Comparison of ENCODE assay signal across 8 mouse cellular contexts in the genomic region with DNA sequence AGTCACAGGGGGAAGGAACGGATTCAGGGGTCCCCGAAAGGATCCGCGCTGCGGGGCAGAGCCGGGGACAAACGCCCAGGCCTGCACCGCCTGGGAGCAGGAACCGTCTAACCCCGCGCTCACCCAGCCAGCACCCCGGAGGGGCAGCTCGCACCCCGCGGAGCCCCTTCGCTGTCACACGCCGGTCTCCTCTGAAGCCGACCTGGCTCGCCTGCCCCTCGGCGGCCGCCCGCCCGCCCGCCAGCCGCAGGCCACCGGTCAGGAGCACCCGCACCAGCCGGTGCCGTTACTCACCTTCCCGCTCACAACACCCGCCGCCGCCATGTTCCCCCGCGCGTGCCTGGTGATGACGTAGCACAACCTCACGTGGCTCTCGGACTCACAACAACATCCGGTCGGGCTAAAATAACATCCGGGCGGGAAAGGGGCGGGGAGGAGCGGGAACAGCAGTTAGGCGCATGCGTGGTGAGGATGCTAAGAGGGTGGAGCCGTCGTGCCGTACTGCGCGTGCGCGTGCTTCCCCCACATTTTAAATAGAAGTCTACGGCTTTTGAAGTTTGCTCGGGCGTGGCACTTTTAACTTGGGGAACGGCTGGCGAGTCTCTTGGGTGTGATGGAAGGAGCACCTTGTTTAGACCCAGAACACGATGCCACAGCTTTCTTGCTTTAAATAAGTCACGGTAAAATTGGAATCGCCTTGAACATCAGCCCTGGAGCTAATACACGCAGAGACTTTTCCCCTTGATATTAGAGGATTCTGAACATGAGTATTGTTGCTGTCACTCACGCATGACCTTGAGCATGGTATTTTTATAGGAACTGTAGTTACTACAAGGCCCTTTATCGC. TPM values are rescaled to one million over a fixed set of nuclear protein-coding genes. Genes with fewer than 3 reads are reported as not detected.
DNase-seq lines count a peak whose midpoint lies in the region; ATAC-seq and TF ChIP-seq lines count a peak whose summit lies in the region.

A gene (minus strand): TSS at position 380 of the 847 bp plus-strand sequence.

- H3K27me3 ChIP-seq in CH12.LX (replicated peaks), result no peaks in the 10 kb centered on the region
- H3K27me3 ChIP-seq in forebrain, embryonic 11.5 days (ENCODE audit: control insufficient read depth, insufficient read depth, low read length), result no peaks in the 10 kb centered on the region
- H3K27me3 ChIP-seq in heart, embryonic 16.5 days (ENCODE audit: control insufficient read depth, insufficient read depth, low read length), result no peaks in the 10 kb centered on the region
- no peaks in the 10 kb centered on the region for H3K27me3 ChIP-seq in liver, embryonic 15.5 days
- H3K27me3 ChIP-seq in neural tube, embryonic 12.5 days (replicated peaks), result no peaks in the 10 kb centered on the region

- dilution Hi-C loops in CH12.LX (cut with MboI; ENCODE audit: extremely low pct_ligation_motif_present, extremely low pct_unique_long_range_greater_than_20kb, low sequenced_read_pairs), result no loop called here

- in situ Hi-C loops in CH12.LX (cut with MboI; ENCODE audit: low pct_ligation_motif_present, low pct_unique_long_range_greater_than_20kb, low sequenced_read_pairs), result no loop called here

- peak; percentile 99 for DNase-seq in CH12.LX (ENCODE audit: extremely low read depth)
- peak; percentile 98 for DNase-seq in c-Kit-positive CD71-positive TER-119-negative erythroid progenitor cells, embryonic 14.5 days (ENCODE audit: low read depth)
- DNase-seq in forebrain, embryonic 11.5 days (ENCODE audit: low spot score), result peak; percentile 99
- DNase-seq in kidney, postnatal 36 days, result peak; percentile 99
- peak; percentile 97 for DNase-seq in telencephalon, adult 2 months (ENCODE audit: low read depth, low spot score)

- no peak for TF ChIP-seq RAD21 in CH12.LX (IDR thresholded peaks at IDR 0.05; ENCODE audit: low read depth, low read length)

- peaks cover 0 to 43% of the 10 kb centered on the region in 2 experiments; a peak in 2 of 4 replicates for H3K4me1 ChIP-seq in CH12.LX (ENCODE audit: control insufficient read depth in 1 of 2, insufficient read depth in 2 of 2)
- peaks cover 3% of the 10 kb centered on the region; the same call in 1 of the 2 replicates for H3K4me1 ChIP-seq in forebrain, embryonic 11.5 days (replicated peaks; ENCODE audit: control insufficient read depth, insufficient read depth, low read length)
- H3K4me1 ChIP-seq in heart, embryonic 16.5 days (ENCODE audit: control insufficient read depth, insufficient read depth, low read length), result peaks cover 16% of the 10 kb centered on the region
- H3K4me1 ChIP-seq in liver, embryonic 15.5 days (replicated peaks), result peaks cover 50% of the 10 kb centered on the region
- H3K4me1 ChIP-seq in neural tube, embryonic 12.5 days, result peaks cover 11% of the 10 kb centered on the region

- no peaks in the 10 kb centered on the region for H3K9me3 ChIP-seq in CH12.LX (replicated peaks; ENCODE audit: low read length)
- H3K9me3 ChIP-seq in forebrain, embryonic 11.5 days (ENCODE audit: control insufficient read depth, low read length), result no peaks in the 10 kb centered on the region
- H3K9me3 ChIP-seq in heart, embryonic 16.5 days (replicated peaks; ENCODE audit: control insufficient read depth, low read length), result no peaks in the 10 kb centered on the region
- H3K9me3 ChIP-seq in liver, embryonic 15.5 days (replicated peaks), result no peaks in the 10 kb centered on the region
- H3K9me3 ChIP-seq in neural tube, embryonic 12.5 days, result no peaks in the 10 kb centered on the region

- TF ChIP-seq POLR2A in CH12.LX (IDR thresholded peaks at IDR 0.05; ENCODE audit: low read depth, low read length), result peak; percentile 77

- peak within 1 kb of the TSS; percentile 86 for H3K9ac ChIP-seq in CH12.LX (ENCODE audit: insufficient read depth, low read depth)
- peak within 1 kb of the TSS; percentile 76 for H3K9ac ChIP-seq in forebrain, embryonic 11.5 days (ENCODE audit: low read length)
- H3K9ac ChIP-seq in heart, embryonic 16.5 days (ENCODE audit: low read length), result peak within 1 kb of the TSS; percentile 84
- peak within 1 kb of the TSS; percentile 85 for H3K9ac ChIP-seq in liver, embryonic 15.5 days
- peak within 1 kb of the TSS; percentile 81 for H3K9ac ChIP-seq in neural tube, embryonic 12.5 days

- TF ChIP-seq EP300 in CH12.LX (IDR thresholded peaks at IDR 0.05; ENCODE audit: low read length), result no peak

- peaks cover 38% of the 10 kb centered on the region for H3K79me2 ChIP-seq in CH12.LX (replicated peaks; ENCODE audit: control insufficient read depth, extremely low read depth, insufficient read depth, poor library complexity, severe bottlenecking)

- under 1% methylated on average over 67 of the region's 67 CpGs for WGBS in forebrain, embryonic 11.5 days
- WGBS in heart, embryonic 16.5 days, result under 1% methylated on average over 67 of the region's 67 CpGs
- under 1% methylated on average over 67 of the region's 67 CpGs for WGBS in liver, embryonic 15.5 days (ENCODE audit: insufficient replicate concordance)
- WGBS in neural tube, embryonic 12.5 days, result under 1% methylated on average over 67 of the region's 67 CpGs

- peak within 1 kb of the TSS; percentile 92 to 99 (median 94) for H3K4me3 ChIP-seq in CH12.LX (replicated peaks in 1 of 3; ENCODE audit: low read depth in 2 of 3, low read length in 2 of 3, poor library complexity in 1 of 3)
- peak within 1 kb of the TSS; percentile 88 for H3K4me3 ChIP-seq in forebrain, embryonic 11.5 days (ENCODE audit: low read depth, low read length)
- peak within 1 kb of the TSS; percentile 75 for H3K4me3 ChIP-seq in heart, embryonic 16.5 days (ENCODE audit: low read length)
- peak within 1 kb of the TSS; percentile 87 for H3K4me3 ChIP-seq in liver, embryonic 15.5 days (replicated peaks)
- H3K4me3 ChIP-seq in neural tube, embryonic 12.5 days, result peak within 1 kb of the TSS; percentile 92

- H3K36me3 ChIP-seq in CH12.LX (replicated peaks in 1 of 2; ENCODE audit: control insufficient read depth in 1 of 2, insufficient read depth in 1 of 2, low read length in 1 of 2), result peaks cover 0 to 7% of the 10 kb centered on the region in 2 experiments
- H3K36me3 ChIP-seq in forebrain, embryonic 11.5 days (ENCODE audit: control insufficient read depth, insufficient read depth, low read length), result no peaks in the 10 kb centered on the region
- no peaks in the 10 kb centered on the region for H3K36me3 ChIP-seq in heart, embryonic 16.5 days (ENCODE audit: control insufficient read depth, insufficient read depth)
- H3K36me3 ChIP-seq in liver, embryonic 15.5 days (replicated peaks), result no peaks in the 10 kb centered on the region
- H3K36me3 ChIP-seq in neural tube, embryonic 12.5 days, result no peaks in the 10 kb centered on the region

- H3K4me2 ChIP-seq in CH12.LX (ENCODE audit: insufficient read depth, low read depth, poor library complexity, severe bottlenecking), result peak within 1 kb of the TSS; percentile 96
- H3K4me2 ChIP-seq in forebrain, embryonic 11.5 days (ENCODE audit: low read depth, low read length, severe bottlenecking), result peak within 1 kb of the TSS; percentile 65
- H3K4me2 ChIP-seq in heart, embryonic 16.5 days (ENCODE audit: low read depth, low read length), result peak within 1 kb of the TSS; percentile 92
- peak within 1 kb of the TSS; percentile 89 for H3K4me2 ChIP-seq in liver, embryonic 15.5 days
- peak within 1 kb of the TSS; percentile 80 for H3K4me2 ChIP-seq in neural tube, embryonic 12.5 days (replicated peaks)

- ATAC-seq in forebrain, embryonic 11.5 days (replicated peaks; ENCODE audit: low FRiP score), result peak; percentile 98
- ATAC-seq in heart, embryonic 16.5 days (replicated peaks; ENCODE audit: extremely low read depth, insufficient read depth, low FRiP score), result peak; percentile 97
- peak; percentile 92 for ATAC-seq in liver, embryonic 15.5 days (ENCODE audit: insufficient read depth)
- ATAC-seq in neural tube, embryonic 12.5 days (ENCODE audit: low FRiP score, low read depth), result peak; percentile 98

- no peak for TF ChIP-seq CTCF in CH12.LX (conservative IDR thresholded peaks at IDR 0.05 in 1 of 2, IDR thresholded peaks at IDR 0.05 in 1 of 2; ENCODE audit: low read depth in 2 of 2, low read length in 2 of 2)

- H3K27ac ChIP-seq in CH12.LX (ENCODE audit: insufficient read depth, low read depth), result peak within 1 kb of the TSS; percentile 31; the same call in 1 of the 2 replicates
- no peak within 1 kb of the TSS for H3K27ac ChIP-seq in forebrain, embryonic 11.5 days (ENCODE audit: low read depth, low read length)
- H3K27ac ChIP-seq in heart, embryonic 16.5 days (ENCODE audit: low read length), result peak within 1 kb of the TSS; percentile 83
- peak within 1 kb of the TSS; percentile 90 for H3K27ac ChIP-seq in liver, embryonic 15.5 days (replicated peaks)
- H3K27ac ChIP-seq in neural tube, embryonic 12.5 days, result no peak within 1 kb of the TSS

TF ChIP-seq in CH12.LX, 34 proteins besides CTCF, POLR2A, EP300 and RAD21 (continues in another document):
- TF ChIP-seq USF2 (conservative IDR thresholded peaks at IDR 0.05; ENCODE audit: low read depth, low read length) (peak; percentile 68), ZMIZ1 (IDR thresholded peaks at IDR 0.05; ENCODE audit: low read depth, low read length) (peak; percentile 90), CHD1 (IDR thresholded peaks at IDR 0.05; ENCODE audit: low read depth, low read length) (no peak), GABPA (IDR thresholded peaks at IDR 0.05; ENCODE audit: insufficient replicate concordance, low read depth, low read length) (no peak; the same call in 1 of the 2 replicates), JUND (conservative IDR thresholded peaks at IDR 0.05; ENCODE audit: low read depth, low read length) (no peak), TBP (conservative IDR thresholded peaks at IDR 0.05; ENCODE audit: low read depth, low read length) (peak; percentile 89), SIN3A (IDR thresholded peaks at IDR 0.05; ENCODE audit: low read length) (peak; percentile 99), MXI1 (IDR thresholded peaks at IDR 0.05; ENCODE audit: low read depth, low read length) (peak; percentile 96), E2F4 (IDR thresholded peaks at IDR 0.05; ENCODE audit: insufficient replicate concordance, low read depth, low read length) (peak; percentile 93; the same call in 1 of the 2 replicates), JUN (IDR thresholded peaks at IDR 0.05; ENCODE audit: insufficient read depth, low read depth, low read length) (peak; percentile 26; the same call in 1 of the 2 replicates), BHLHE40 (IDR thresholded peaks at IDR 0.05; ENCODE audit: low read depth, low read length) (peak; percentile 100), IRF4 (IDR thresholded peaks at IDR 0.05; ENCODE audit: low read depth, low read length) (peak; percentile 65; the same call in 1 of the 2 replicates)

RNA-seq across cellular contexts. Expression of the gene that starts here (rescaled TPM):
- total RNA-seq in CH12.LX (2012; rRNA removed), result 10.5 and 13.4 TPM in 2 replicates
- total RNA-seq in CH12.LX (2014; rRNA removed), result 21.4 and 23.3 TPM in 2 replicates
- 59.5 and 75.6 TPM in 2 replicates for polyA plus RNA-seq in CH12.LX (2012; ENCODE audit: insufficient read length, low read depth)
- polyA plus RNA-seq in forebrain, embryonic 11.5 days (2014; fragmentation: Nextera tagmentation; extraction: Ambion mirVana), result 45.5 and 52.3 TPM in 2 replicates
- 35.3 and 42.2 TPM in 2 replicates for polyA plus RNA-seq in heart, embryonic 16.5 days (2015; fragmentation: Nextera tagmentation; extraction: Ambion mirVana)
- polyA plus RNA-seq in liver, embryonic 15.5 days (2015; fragmentation: Nextera tagmentation; extraction: Ambion mirVana), result 33.1 and 33.8 TPM in 2 replicates
- polyA plus RNA-seq in neural tube, embryonic 12.5 days (2016; fragmentation: Nextera tagmentation; extraction: Ambion mirVana), result 40.9 and 49.5 TPM in 2 replicates

Comparison
In these comparisons a context has a peak if more than half of its experiments do, and no peak if none do; other contexts are left out.
1. H3K27ac ChIP-seq: peak in CH12.LX (single experiment), heart, embryonic 16.5 days (single experiment) and liver, embryonic 15.5 days (single experiment); none in forebrain, embryonic 11.5 days (single experiment) and neural tube, embryonic 12.5 days (single experiment).
2. Peak in every context shown above with its lines, with median percentiles within 50 percentile points of each other: DNase-seq, H3K4me2 ChIP-seq, H3K4me3 ChIP-seq, H3K9ac ChIP-seq and ATAC-seq.